Mouse (Mus musculus) testis, adult 2 months (tissue): ENCODE data around the gene Negr1.

ENCODE experiments used
- CTCF ChIP-seq: fragments of 200-500 bp; IDR thresholded peaks from 2 replicates; pipeline ENCODE4 v1.5.1; 2012; ENCODE audit warnings: low read depth, mild to moderate bottlenecking, inconsistent platforms, low read length, moderate library complexity; ENCODE audit not compliant: control insufficient read depth, insufficient read depth, insufficient replicate concordance
- POLR2A ChIP-seq: fragments of 200-500 bp; IDR thresholded peaks from 2 replicates; pipeline ENCODE4 v1.6.1; 2012; ENCODE audit warnings: low read depth, mild to moderate bottlenecking, inconsistent platforms, low read length, moderate library complexity; ENCODE audit not compliant: control insufficient read depth

DNA sequence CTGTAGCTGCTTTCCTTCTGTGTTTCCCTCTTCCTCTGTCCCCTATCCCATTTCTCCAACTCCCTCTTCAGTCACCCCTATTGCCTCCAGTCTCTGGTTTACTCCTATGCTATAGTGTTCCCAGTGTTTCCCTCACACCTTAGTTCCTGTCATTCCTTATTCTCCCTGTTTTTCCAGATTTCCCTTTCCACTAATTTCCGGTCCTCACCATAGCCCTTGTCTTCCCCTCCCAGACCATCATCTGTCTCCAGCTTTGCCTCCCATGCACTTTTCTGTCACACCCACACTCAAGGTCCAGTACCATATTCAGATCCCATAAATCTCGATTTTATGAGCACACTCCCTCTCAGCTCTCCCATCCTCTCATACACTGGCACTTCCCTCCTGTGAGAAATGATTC is 1.2 kb downstream of the Negr1 start:
- no peak for TF ChIP-seq POLR2A
- TF ChIP-seq CTCF = no peak
